Mouse (Mus musculus) limb, embryonic 10.5 days (tissue): Measurements from ENCODE around the gene Negr1. TPM values are rescaled to one million over a fixed set of nuclear protein-coding genes. Genes with fewer than 3 reads are reported as not detected.

Source experiments
- DNase-seq: peaks from one replicate; pipeline ENCODE4 v3.0.0-alpha.2; 2017; ENCODE audit warnings: low spot score
- H3K27ac ChIP-seq: fragments of 300-500 bp; sonication (generic); 2 replicates; pipeline ENCODE4 v1.5.1; 2016; ENCODE audit warnings: mild to moderate bottlenecking
- H3K27me3 ChIP-seq: fragments of 300-500 bp; sonication (generic); 2 replicates; pipeline ENCODE4 v1.6.1; 2016; ENCODE audit warnings: low read depth, mild to moderate bottlenecking; ENCODE audit not compliant: poor library complexity, severe bottlenecking
- H3K36me3 ChIP-seq: fragments of 300-500 bp; sonication (generic); 2 replicates; pipeline ENCODE4 v1.6.1; 2016; ENCODE audit warnings: mild to moderate bottlenecking, moderate library complexity
- H3K4me1 ChIP-seq: fragments of 300-500 bp; sonication (generic); 2 replicates; pipeline ENCODE4 v1.6.1; 2016
- H3K4me3 ChIP-seq: fragments of 300-500 bp; sonication (generic); 2 replicates; pipeline ENCODE4 v1.5.1; 2016; ENCODE audit warnings: mild to moderate bottlenecking, moderate library complexity
- H3K9me3 ChIP-seq: fragments of 300-500 bp; sonication (generic); replicated peaks from 2 replicates; pipeline ENCODE4 v1.6.1; 2016; ENCODE audit warnings: mild to moderate bottlenecking
- WGBS: fragments of 180-500 bp; shearing (Covaris S2); methylation state at CpG from one replicate; pipeline ENCODE4 v1.1.7; 2016; 5-methylcytosine and 5-hydroxymethylcytosine counted together
- polyA plus RNA-seq: library from polyadenylated mRNA; unstranded; fragments of >200 nt; fragmentation: Nextera tagmentation; extraction: Ambion mirVana; gene quantifications from 2 replicates; pipeline ENCODE4 v1.2.1, GENCODE M21; 2016

Negr1 gene
- polyA plus RNA-seq, 1 experiment from 2014 or later, result 1.8 TPM

- Histone ChIP-seq H3K36me3 (no peaks in the 10 kb centered on the region), H3K4me1 (no peaks in the 10 kb centered on the region), H3K9me3 (no peaks in the 10 kb centered on the region), H3K27ac (no peak overlapping the region), H3K27me3 (no peaks in the 10 kb centered on the region), H3K4me3 (no peak overlapping the region)
- 88% methylated on average over 3 of the region's 3 CpGs for WGBS
- no peak for DNase-seq
Observed at GRCm38 (mm10) chr3:157164840-157165595, 603.4 kb downstream of the Negr1 start.

GRCm38 (mm10) chr3:157181975-157182374 is 620.4 kb downstream of the Negr1 start:
- Histone ChIP-seq H3K27ac (no peak overlapping the region), H3K4me3 (no peak overlapping the region), H3K27me3 (no peaks in the 10 kb centered on the region), H3K36me3 (no peaks in the 10 kb centered on the region), H3K9me3 (no peaks in the 10 kb centered on the region), H3K4me1 (no peaks in the 10 kb centered on the region)
- WGBS, result 85% methylated on average over 2 of the region's 2 CpGs
- no peak for DNase-seq

- Histone ChIP-seq H3K9me3 (no peaks in the 10 kb centered on the region), H3K4me1 (no peaks in the 10 kb centered on the region), H3K27me3 (no peaks in the 10 kb centered on the region), H3K4me3 (no peak overlapping the region), H3K27ac (no peak overlapping the region), H3K36me3 (no peaks in the 10 kb centered on the region)
- DNase-seq, result no peak
- WGBS, result 76% methylated on average over 8 of the region's 8 CpGs
Observed at GRCm38 (mm10) chr3:157188939-157189725, 627.5 kb downstream of the Negr1 start.

- Histone ChIP-seq H3K36me3 (no peaks in the 10 kb centered on the region), H3K27me3 (no peaks in the 10 kb centered on the region), H3K4me1 (no peaks in the 10 kb centered on the region), H3K4me3 (no peak overlapping the region), H3K9me3 (no peaks in the 10 kb centered on the region), H3K27ac (no peak overlapping the region)
- DNase-seq, result no peak
- WGBS, result 90% methylated on average over 4 of the region's 4 CpGs
Observed at GRCm38 (mm10) chr3:157189834-157190233, 628.2 kb downstream of the Negr1 start.

- Histone ChIP-seq H3K4me3 (no peak overlapping the region), H3K27ac (no peak overlapping the region), H3K36me3 (no peaks in the 10 kb centered on the region), H3K9me3 (no peaks in the 10 kb centered on the region), H3K4me1 (no peaks in the 10 kb centered on the region), H3K27me3 (no peaks in the 10 kb centered on the region)
- WGBS, result 62% methylated on average over 3 of the region's 3 CpGs
- DNase-seq, result no peak
Observed at GRCm38 (mm10) chr3:157190551-157190950, 629.0 kb downstream of the Negr1 start.

- Histone ChIP-seq H3K9me3 (no peaks in the 10 kb centered on the region), H3K27me3 (no peaks in the 10 kb centered on the region), H3K36me3 (no peaks in the 10 kb centered on the region), H3K4me3 (no peak overlapping the region), H3K27ac (no peak overlapping the region), H3K4me1 (no peaks in the 10 kb centered on the region)
- no peak for DNase-seq
- WGBS, result 70% methylated on average over 3 of the region's 3 CpGs
Observed at GRCm38 (mm10) chr3:157192021-157192420, 630.4 kb downstream of the Negr1 start.

- Histone ChIP-seq H3K27me3 (no peaks in the 10 kb centered on the region), H3K4me1 (no peaks in the 10 kb centered on the region), H3K4me3 (no peak overlapping the region), H3K36me3 (no peaks in the 10 kb centered on the region), H3K9me3 (no peaks in the 10 kb centered on the region), H3K27ac (no peak overlapping the region)
- WGBS, result 89% methylated on average over 3 of the region's 3 CpGs
- no peak for DNase-seq
Observed at GRCm38 (mm10) chr3:157193141-157193540, 631.5 kb downstream of the Negr1 start.

GRCm38 (mm10) chr3:157198659-157199058 is 637.1 kb downstream of the Negr1 start:
- WGBS, result 84% methylated on average over 4 of the region's 4 CpGs
- no peak for DNase-seq
- Histone ChIP-seq H3K4me1 (no peaks in the 10 kb centered on the region), H3K36me3 (no peaks in the 10 kb centered on the region), H3K27ac (no peak overlapping the region), H3K4me3 (no peak overlapping the region), H3K27me3 (no peaks in the 10 kb centered on the region), H3K9me3 (no peaks in the 10 kb centered on the region)

- no peak overlapping the region for H3K27ac ChIP-seq
- WGBS, result 93% methylated on average over 2 of the region's 2 CpGs
- H3K27me3 ChIP-seq, result no peaks in the 10 kb centered on the region
- no peak for DNase-seq
- H3K4me3 ChIP-seq, result no peak overlapping the region
- H3K36me3 ChIP-seq, result no peaks in the 10 kb centered on the region
- no peaks in the 10 kb centered on the region for H3K4me1 ChIP-seq
- H3K9me3 ChIP-seq, result no peaks in the 10 kb centered on the region
Observed at GRCm38 (mm10) chr3:157201726-157202125, 640.1 kb downstream of the Negr1 start.

- no peaks in the 10 kb centered on the region for H3K4me1 ChIP-seq
- no peaks in the 10 kb centered on the region for H3K27me3 ChIP-seq
- 87% methylated on average over 8 of the region's 8 CpGs for WGBS
- H3K4me3 ChIP-seq, result no peak overlapping the region
- DNase-seq, result no peak
- no peaks in the 10 kb centered on the region for H3K36me3 ChIP-seq
- H3K9me3 ChIP-seq, result no peaks in the 10 kb centered on the region
- no peak overlapping the region for H3K27ac ChIP-seq
Observed at GRCm38 (mm10) chr3:157203573-157203972, 642.0 kb downstream of the Negr1 start.

GRCm38 (mm10) chr3:157206752-157207151 is 645.2 kb downstream of the Negr1 start:
- 80% methylated on average over 3 of the region's 3 CpGs for WGBS
- Histone ChIP-seq H3K36me3 (no peaks in the 10 kb centered on the region), H3K4me1 (no peaks in the 10 kb centered on the region), H3K27me3 (no peaks in the 10 kb centered on the region), H3K27ac (no peak overlapping the region), H3K9me3 (no peaks in the 10 kb centered on the region), H3K4me3 (no peak overlapping the region)
- DNase-seq, result no peak

GRCm38 (mm10) chr3:157208966-157209365 is 647.4 kb downstream of the Negr1 start:
- 48% methylated on average over 1 of the region's 1 CpGs for WGBS
- no peak overlapping the region for H3K27ac ChIP-seq
- H3K36me3 ChIP-seq, result no peaks in the 10 kb centered on the region
- no peaks in the 10 kb centered on the region for H3K9me3 ChIP-seq
- H3K27me3 ChIP-seq, result no peaks in the 10 kb centered on the region
- no peak overlapping the region for H3K4me3 ChIP-seq
- H3K4me1 ChIP-seq, result no peaks in the 10 kb centered on the region
- no peak for DNase-seq

- no peaks in the 10 kb centered on the region for H3K27me3 ChIP-seq
- H3K36me3 ChIP-seq, result no peaks in the 10 kb centered on the region
- WGBS, result 88% methylated on average over 2 of the region's 2 CpGs
Observed at GRCm38 (mm10) chr3:157209386-157209785, 647.8 kb downstream of the Negr1 start.

More at GRCm38 (mm10) chr3:157209386-157209785, 647.8 kb downstream of the Negr1 start:
- H3K4me1 ChIP-seq, result no peaks in the 10 kb centered on the region
- DNase-seq, result no peak
- no peak overlapping the region for H3K27ac ChIP-seq
- H3K9me3 ChIP-seq, result no peaks in the 10 kb centered on the region
- H3K4me3 ChIP-seq, result no peak overlapping the region
